Mouse (Mus musculus) midbrain, embryonic 13.5 days (tissue): ENCODE measurements around the gene Haus3. TPM values are rescaled to one million over a fixed set of nuclear protein-coding genes. Genes with fewer than 3 reads are reported as not detected.

ENCODE experiments used
- ATAC-seq: fragments of 200-750 bp; cut with Nextera tagmentation; 2 replicates; pipeline ENCODE4 v1.8.0; 2017; ENCODE audit warnings: mild to moderate bottlenecking, moderate TSS enrichment, moderate library complexity
- H3K27ac ChIP-seq: fragments of 300-500 bp; sonication (generic); 2 replicates; pipeline ENCODE4 v1.5.1; 2015; ENCODE audit warnings: inconsistent platforms, mild to moderate bottlenecking, moderate library complexity
- H3K27me3 ChIP-seq: fragments of 300-500 bp; sonication (generic); 2 replicates; pipeline ENCODE4 v1.6.1; 2015; ENCODE audit warnings: mild to moderate bottlenecking, inconsistent platforms
- H3K36me3 ChIP-seq: fragments of 300-500 bp; sonication (generic); 2 replicates; pipeline ENCODE4 v1.6.1; 2015; ENCODE audit warnings: mild to moderate bottlenecking, inconsistent platforms
- H3K4me1 ChIP-seq: fragments of 300-500 bp; sonication (generic); replicated peaks from 2 replicates; pipeline ENCODE4 v1.6.1; 2015; ENCODE audit warnings: inconsistent platforms
- H3K4me2 ChIP-seq: fragments of 300-500 bp; sonication (generic); replicated peaks from 2 replicates; pipeline ENCODE4 v1.6.1; 2015; ENCODE audit warnings: moderate library complexity, mild to moderate bottlenecking, inconsistent platforms
- H3K4me3 ChIP-seq: fragments of 300-500 bp; sonication (generic); replicated peaks from 2 replicates; pipeline ENCODE4 v1.5.1; 2015; ENCODE audit warnings: mild to moderate bottlenecking, inconsistent platforms
- H3K9ac ChIP-seq: fragments of 300-500 bp; sonication (generic); replicated peaks from 2 replicates; pipeline ENCODE4 v1.6.1; 2015; ENCODE audit warnings: mild to moderate bottlenecking, inconsistent platforms
- H3K9me3 ChIP-seq: fragments of 300-500 bp; sonication (generic); 2 replicates; pipeline ENCODE4 v1.6.1; 2016; ENCODE audit warnings: mild to moderate bottlenecking, inconsistent platforms
- WGBS: fragments of 180-500 bp; shearing (Covaris S2); methylation state at CpG from one replicate; pipeline ENCODE4 v1.1.7; 2015; 5-methylcytosine and 5-hydroxymethylcytosine counted together
- polyA plus RNA-seq: library from polyadenylated mRNA; unstranded; fragments of >200 nt; fragmentation: Nextera tagmentation; extraction: Ambion mirVana; gene quantifications from 2 replicates; pipeline ENCODE4 v1.2.1, GENCODE M21; 2015

Gene Haus3
- polyA plus RNA-seq, 1 experiment from 2014 or later = 21.9 TPM

DNA sequence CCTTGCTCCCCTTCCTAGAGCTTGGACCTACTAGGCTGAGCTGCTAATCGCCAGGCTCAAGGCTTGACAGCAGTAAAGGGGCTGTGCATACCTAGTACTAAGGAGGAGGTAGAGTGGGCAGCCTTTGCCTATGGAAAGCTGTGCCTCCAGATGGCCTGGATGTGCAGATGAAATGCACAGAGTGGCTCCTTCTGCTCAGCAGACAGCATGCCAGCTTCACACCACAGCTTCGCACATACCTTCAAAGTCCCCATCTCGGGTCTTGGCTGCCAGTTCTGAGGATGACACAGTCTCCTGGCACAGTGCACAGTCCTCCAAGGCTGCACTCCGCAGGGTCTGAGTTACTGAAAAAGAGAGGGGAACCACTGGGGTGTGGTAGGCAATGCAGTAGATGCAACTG, 27.9 kb upstream of the Haus3 start:
- Histone ChIP-seq H3K27ac (no peak overlapping the region), H3K27me3 (no peaks in the 10 kb centered on the region), H3K36me3 (no peaks in the 10 kb centered on the region), H3K9me3 (no peaks in the 10 kb centered on the region), H3K4me2 (no peak overlapping the region), H3K9ac (no peak overlapping the region), H3K4me1 (no peaks in the 10 kb centered on the region), H3K4me3 (no peak overlapping the region)
- ATAC-seq = no peak
- WGBS = 85% methylated on average over 4 of the region's 4 CpGs

DNA sequence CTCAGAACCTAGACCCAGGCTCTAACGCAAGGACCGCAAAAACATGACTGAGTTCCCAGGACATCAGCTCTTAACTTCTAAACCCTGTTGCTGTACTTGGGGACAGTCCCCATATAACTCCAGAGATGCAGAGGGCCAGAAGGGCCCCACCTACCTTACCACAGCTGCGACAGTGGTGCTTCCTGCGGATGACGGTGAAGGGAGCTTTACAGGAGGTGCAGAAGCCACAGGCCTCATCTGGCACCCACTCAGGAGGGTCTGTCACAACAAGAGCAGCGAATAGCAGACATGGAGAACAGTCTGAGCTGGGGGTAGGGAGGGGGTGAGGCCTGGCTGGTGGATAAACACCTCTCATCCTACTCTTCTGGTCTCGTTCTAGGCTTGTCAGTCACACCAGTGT, 27.1 kb upstream of the Haus3 start:
- no peak for ATAC-seq
- Histone ChIP-seq H3K27me3 (no peaks in the 10 kb centered on the region), H3K4me3 (no peak overlapping the region), H3K27ac (no peak overlapping the region), H3K9me3 (no peaks in the 10 kb centered on the region), H3K36me3 (no peaks in the 10 kb centered on the region), H3K4me2 (no peak overlapping the region), H3K4me1 (no peaks in the 10 kb centered on the region), H3K9ac (no peak overlapping the region)
- WGBS = 85% methylated on average over 7 of the region's 7 CpGs

DNA sequence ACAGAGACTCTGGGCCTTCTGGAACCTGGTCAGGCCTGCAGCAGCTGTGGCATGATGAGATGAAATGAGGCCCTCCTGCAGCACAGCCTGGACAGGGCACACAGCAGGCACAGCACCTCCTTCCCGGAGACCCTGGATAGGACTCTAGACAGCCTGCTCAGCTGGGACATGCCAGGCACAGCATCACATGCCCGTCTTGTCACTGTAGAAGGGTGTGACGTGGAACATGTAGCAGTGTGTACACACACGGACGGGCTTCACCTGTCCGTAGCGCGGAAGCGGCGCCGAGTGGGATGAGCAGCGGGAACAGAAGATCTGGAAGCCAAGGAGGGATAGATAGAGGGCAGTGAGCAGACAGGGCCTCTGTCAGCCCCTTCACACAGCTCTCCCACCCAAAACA, 26.5 kb upstream of the Haus3 start:
- Histone ChIP-seq H3K27me3 (no peaks in the 10 kb centered on the region), H3K4me1 (no peaks in the 10 kb centered on the region), H3K9ac (no peak overlapping the region), H3K9me3 (no peaks in the 10 kb centered on the region), H3K4me2 (no peak overlapping the region), H3K4me3 (no peak overlapping the region), H3K27ac (no peak overlapping the region), H3K36me3 (no peaks in the 10 kb centered on the region)
- 93% methylated on average over 12 of the region's 12 CpGs for WGBS
- ATAC-seq = no peak

DNA sequence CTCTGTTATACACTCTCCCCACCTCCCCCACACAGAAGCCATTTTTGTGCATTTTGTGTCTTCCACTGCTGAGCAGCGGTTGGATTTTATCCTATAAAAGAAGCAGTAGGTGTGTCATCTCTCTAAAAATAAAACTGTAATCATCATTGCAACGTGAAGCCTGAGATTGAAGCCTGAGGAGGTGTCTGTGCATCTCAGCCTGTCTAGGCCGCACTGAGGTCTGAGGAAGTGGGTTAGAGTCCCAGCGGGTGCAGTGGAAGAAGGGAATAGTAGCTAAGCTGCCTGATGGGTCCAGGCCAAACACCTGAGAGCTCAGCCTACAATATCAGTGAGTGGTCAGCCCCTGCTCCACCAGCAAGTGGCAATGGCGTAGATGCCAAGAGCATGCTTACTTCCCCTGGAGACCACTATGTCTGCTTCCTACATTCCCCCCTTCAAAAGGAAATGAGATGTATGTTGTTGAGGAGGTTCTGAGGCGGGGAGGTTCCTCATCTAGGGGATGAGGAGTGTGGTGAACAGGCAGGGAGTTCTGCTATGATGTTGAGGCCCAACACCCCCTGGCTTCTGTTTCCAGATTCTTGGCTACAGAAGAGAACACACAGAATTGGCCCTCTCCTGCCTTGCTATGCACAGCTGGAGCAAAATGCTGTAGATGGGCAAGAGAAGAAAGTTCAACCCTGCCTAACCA, 25.8 kb upstream of the Haus3 start:
- no peaks in the 10 kb centered on the region for H3K9me3 ChIP-seq
- no peak overlapping the region for H3K4me3 ChIP-seq
- H3K9ac ChIP-seq = no peak overlapping the region
- no peaks in the 10 kb centered on the region for H3K36me3 ChIP-seq
- no peak overlapping the region for H3K4me2 ChIP-seq
- no peaks in the 10 kb centered on the region for H3K4me1 ChIP-seq
- 81% methylated on average over 6 of the region's 6 CpGs for WGBS
- H3K27me3 ChIP-seq = no peaks in the 10 kb centered on the region
- ATAC-seq = no peak
- H3K27ac ChIP-seq = no peak overlapping the region

DNA sequence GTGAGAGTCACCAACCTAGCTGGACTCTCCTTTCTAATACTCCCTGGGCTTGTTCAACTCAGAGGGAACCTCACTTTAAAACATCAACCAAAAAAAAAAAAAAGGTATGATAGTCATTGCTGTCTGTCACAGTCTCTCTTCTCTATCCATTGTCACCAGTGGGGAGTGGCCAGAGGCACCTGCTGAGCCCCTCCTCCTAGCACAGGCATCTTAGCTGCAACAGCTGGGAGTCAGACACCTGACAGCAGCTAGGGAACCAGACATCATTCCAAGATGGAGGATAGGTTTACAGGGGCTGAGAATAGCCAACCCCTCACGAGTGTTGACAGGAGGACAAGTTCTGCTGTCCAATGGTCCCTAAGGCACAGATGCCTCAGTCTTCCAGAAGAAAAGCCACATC, 25.1 kb upstream of the Haus3 start:
- H3K4me3 ChIP-seq = no peak overlapping the region
- H3K9ac ChIP-seq = no peak overlapping the region
- no peak for ATAC-seq
- H3K27ac ChIP-seq = no peak overlapping the region
- H3K4me1 ChIP-seq = no peaks in the 10 kb centered on the region
- no peaks in the 10 kb centered on the region for H3K9me3 ChIP-seq
- H3K36me3 ChIP-seq = no peaks in the 10 kb centered on the region
- WGBS = 65% methylated on average over 1 of the region's 1 CpGs
- H3K27me3 ChIP-seq = peaks cover 5% of the 10 kb centered on the region; the same call in 1 of the 2 replicates
- no peak overlapping the region for H3K4me2 ChIP-seq

DNA sequence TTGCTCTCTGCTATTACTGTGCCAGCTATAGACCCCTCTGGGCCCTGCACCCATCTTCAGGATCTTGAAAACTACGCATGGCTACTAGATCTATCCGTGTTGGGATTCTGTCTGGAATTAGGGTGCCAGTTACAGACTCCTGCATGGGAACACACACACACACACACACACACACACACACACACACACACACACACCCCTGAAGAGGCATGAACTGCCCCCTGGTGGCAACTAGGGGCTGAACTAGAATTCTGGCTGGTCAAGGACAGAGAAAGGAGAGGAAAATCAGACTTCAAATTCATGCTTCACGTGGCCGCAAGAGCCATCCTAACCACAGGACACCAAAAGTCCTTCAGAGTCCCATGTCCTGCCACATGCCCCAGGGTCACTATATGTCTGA, 22.5 kb upstream of the Haus3 start:
- no peaks in the 10 kb centered on the region for H3K36me3 ChIP-seq
- no peaks in the 10 kb centered on the region for H3K9me3 ChIP-seq
- ATAC-seq = no peak
- H3K27me3 ChIP-seq = peaks cover 9% of the 10 kb centered on the region
- peaks cover 11% of the 10 kb centered on the region for H3K4me1 ChIP-seq
- no peak overlapping the region for H3K4me2 ChIP-seq
- no peak overlapping the region for H3K27ac ChIP-seq
- H3K9ac ChIP-seq = no peak overlapping the region
- H3K4me3 ChIP-seq = no peak overlapping the region
- WGBS = 76% methylated on average over 4 of the region's 4 CpGs

DNA sequence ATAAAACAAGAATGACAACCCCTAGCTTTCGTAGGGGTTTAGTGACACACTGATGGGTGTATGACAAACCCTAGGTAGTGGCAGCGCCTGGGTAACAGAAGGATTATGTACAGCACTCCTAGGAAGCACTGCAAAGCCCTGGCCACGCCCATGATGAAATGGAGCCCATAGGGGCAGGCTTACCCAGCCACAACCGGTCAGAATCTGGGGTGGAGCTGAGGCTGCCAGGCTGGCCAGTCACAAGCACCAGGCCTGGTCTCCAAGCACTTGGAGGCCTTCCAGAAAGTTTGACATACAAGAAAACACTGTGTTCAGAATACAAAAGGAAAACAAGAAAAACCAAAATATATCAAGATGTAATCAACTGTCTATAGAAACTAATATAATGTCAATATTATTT, 21.7 kb upstream of the Haus3 start:
- ATAC-seq = no peak

DNA sequence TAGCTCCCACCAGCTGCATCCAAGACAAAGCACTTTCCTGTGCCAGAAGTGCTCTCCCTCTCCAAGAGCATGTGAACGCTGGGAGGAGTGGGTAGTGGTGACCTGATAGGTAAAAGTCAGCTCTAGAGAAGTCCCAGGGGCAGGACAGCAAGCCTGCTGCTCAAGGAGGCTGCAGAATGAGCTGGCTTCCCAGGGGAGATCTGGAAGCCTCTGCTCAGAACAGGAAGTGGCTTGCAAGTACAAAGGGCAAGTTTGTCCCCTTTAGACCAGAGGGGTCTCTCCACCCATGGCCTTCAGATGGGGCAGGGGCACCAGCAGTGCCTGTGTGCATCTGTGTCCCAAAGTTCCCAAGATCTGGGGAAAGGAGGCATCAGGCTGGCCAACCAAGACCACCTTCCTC, 20.2 kb upstream of the Haus3 start:
- 41% methylated on average over 1 of the region's 1 CpGs for WGBS
- H3K4me1 ChIP-seq = peaks cover 34% of the 10 kb centered on the region
- H3K4me2 ChIP-seq = no peak overlapping the region
- 0 out of 2 replicates have a peak overlapping the region, but pooled peaks have one; percentile 16 for H3K9ac ChIP-seq
- H3K27ac ChIP-seq = no peak overlapping the region
- H3K27me3 ChIP-seq = peaks cover 9% of the 10 kb centered on the region
- no peak overlapping the region for H3K4me3 ChIP-seq
- 0 out of 2 replicates have a peak, but pooled peaks cover 1% of the 10 kb centered on the region for H3K36me3 ChIP-seq
- H3K9me3 ChIP-seq = no peaks in the 10 kb centered on the region
- ATAC-seq = no peak

More for the DNA sequence above, 21.7 kb upstream of the Haus3 start:
- Histone ChIP-seq H3K4me3 (no peak overlapping the region), H3K27me3 (peaks cover 9% of the 10 kb centered on the region), H3K4me1 (peaks cover 19% of the 10 kb centered on the region), H3K36me3 (no peaks in the 10 kb centered on the region), H3K27ac (no peak overlapping the region), H3K9me3 (no peaks in the 10 kb centered on the region), H3K4me2 (no peak overlapping the region), H3K9ac (no peak overlapping the region)
- WGBS = 47% methylated on average over 4 of the region's 4 CpGs

DNA sequence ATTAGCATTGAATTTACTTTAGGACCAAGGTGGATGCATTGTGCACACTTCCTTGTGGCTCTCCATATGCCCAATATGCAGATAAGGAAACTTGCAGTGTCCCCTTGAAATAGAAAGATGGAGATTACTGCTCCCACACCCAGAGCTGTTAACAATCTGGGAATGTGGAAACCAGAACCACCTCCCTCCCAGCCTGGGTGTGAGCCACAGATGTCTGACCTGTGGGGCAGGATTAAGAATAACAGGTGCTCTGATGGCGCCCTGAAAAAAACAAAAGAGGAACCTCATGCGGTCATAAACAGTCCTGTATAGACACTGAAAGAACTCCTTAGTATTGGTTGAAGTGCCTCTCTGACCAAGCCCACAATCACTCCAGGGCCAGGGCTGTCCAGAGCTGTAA, 19.5 kb upstream of the Haus3 start:
- Histone ChIP-seq H3K4me3 (peak overlapping the region; percentile 94), H3K27me3 (peaks cover 9% of the 10 kb centered on the region), H3K27ac (no peak overlapping the region), H3K4me1 (peaks cover 40% of the 10 kb centered on the region), H3K36me3 (peaks cover 6% of the 10 kb centered on the region), H3K9me3 (no peaks in the 10 kb centered on the region), H3K4me2 (peak overlapping the region; percentile 80), H3K9ac (peak overlapping the region; percentile 60; the same call in 1 of the 2 replicates)
- no peak for ATAC-seq
- 86% methylated on average over 2 of the region's 2 CpGs for WGBS

DNA sequence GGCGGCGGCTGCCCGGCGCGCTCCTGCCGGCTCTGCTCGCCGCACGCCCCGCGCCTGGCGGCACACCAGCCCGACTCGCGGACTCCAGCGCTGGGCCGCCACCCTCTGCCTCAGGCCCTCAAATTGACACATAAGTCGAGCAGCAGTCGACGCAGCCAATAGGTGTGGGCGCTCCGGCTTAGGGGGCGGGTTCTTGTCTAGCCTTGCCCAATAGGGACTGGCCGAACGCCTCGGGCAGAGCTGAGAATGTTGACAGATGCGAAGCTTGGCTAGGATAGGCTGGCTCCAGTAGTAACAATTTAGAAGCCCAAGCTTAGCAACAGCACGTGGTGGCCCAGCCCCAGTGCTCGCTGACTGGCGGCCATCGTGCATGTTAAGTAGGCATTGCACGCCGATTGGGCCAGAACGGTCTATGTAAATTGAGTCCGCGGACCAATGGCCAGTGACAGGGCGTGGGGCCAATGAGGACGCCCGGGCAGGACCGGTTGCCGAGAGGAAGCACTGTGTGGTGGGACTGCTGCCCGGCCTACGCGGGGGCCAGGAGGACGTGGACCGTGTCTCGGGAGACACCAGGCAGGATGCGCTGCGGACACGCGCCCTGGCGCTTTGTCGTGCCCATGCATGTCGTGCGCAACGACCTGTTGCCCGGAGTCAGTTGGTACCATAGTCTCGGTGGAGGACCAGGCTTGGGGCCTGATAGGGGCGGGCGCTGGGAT, 18.4 kb upstream of the Haus3 start, which contains the start of gene Mxd4:
Gene Mxd4, minus strand, starts transcription at position 120 of the 716 bp plus-strand sequence.
- peak within 1 kb of the TSS; percentile 80 for H3K4me2 ChIP-seq
- H3K27ac ChIP-seq = peak within 1 kb of the TSS; percentile 91
- peaks cover 9% of the 10 kb centered on the region for H3K27me3 ChIP-seq
- under 1% methylated on average over 60 of the region's 60 CpGs for WGBS
- H3K9me3 ChIP-seq = no peaks in the 10 kb centered on the region
- peaks cover 50% of the 10 kb centered on the region for H3K4me1 ChIP-seq
- H3K4me3 ChIP-seq = peak within 1 kb of the TSS; percentile 94
- peaks cover 17% of the 10 kb centered on the region for H3K36me3 ChIP-seq
- ATAC-seq = peak; percentile 99
- H3K9ac ChIP-seq = peak within 1 kb of the TSS; percentile 79

DNA sequence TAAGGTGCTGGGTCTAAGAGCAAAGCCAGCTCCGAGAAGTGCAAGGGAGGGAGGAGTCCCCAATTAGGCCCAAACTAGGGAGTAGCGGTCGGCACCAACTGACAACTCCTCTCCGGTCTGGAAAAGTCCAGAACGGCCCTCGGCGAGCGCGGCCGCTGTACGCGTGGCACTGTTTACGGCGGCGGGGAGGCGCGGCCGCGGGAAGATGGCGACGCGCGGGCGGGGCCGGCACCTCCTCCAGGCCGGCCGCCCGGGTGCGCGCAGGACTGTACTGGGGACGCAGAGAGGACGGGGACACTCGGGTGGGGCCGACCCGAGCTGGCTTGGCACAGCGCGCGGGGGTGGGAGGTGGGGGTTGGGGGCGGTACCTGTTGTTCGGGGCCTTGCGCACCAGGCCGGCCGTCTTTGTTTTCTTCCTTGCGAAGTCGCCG, 17.6 kb upstream of the Haus3 start:
- WGBS = under 1% methylated on average over 42 of the region's 46 CpGs
- ATAC-seq = peak; percentile 7; the same call in 1 of the 2 replicates
- peaks cover 9% of the 10 kb centered on the region for H3K27me3 ChIP-seq
- no peaks in the 10 kb centered on the region for H3K9me3 ChIP-seq
- H3K9ac ChIP-seq = peak overlapping the region; percentile 79
- peaks cover 50% of the 10 kb centered on the region for H3K4me1 ChIP-seq
- H3K36me3 ChIP-seq = peaks cover 23% of the 10 kb centered on the region
- peak overlapping the region; percentile 80 for H3K4me2 ChIP-seq
- peak overlapping the region; percentile 94 for H3K4me3 ChIP-seq
- peak overlapping the region; percentile 91 for H3K27ac ChIP-seq

DNA sequence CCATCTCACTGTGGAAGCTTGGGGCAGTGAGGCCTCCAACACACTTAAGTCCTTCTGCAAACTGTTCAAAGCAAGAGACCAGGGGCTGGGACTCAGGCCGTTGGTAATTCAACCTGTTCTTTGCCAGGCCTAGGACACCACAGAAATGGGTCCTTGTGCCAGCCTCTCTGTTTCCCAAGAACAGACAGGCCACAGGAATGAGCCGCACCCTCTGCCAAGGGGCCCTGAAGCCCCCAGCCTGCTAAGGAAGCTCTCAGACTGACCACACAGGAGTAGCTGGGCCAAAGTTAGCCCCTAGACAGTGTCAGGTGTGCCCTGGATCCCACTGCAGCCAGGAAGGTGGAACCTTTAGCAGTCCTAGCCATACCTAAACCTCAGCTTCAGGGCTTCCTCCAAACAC, 17.1 kb upstream of the Haus3 start:
- Histone ChIP-seq H3K9me3 (no peaks in the 10 kb centered on the region), H3K27ac (no peak overlapping the region), H3K9ac (peak overlapping the region; percentile 79), H3K4me2 (peak overlapping the region; percentile 80), H3K4me1 (peaks cover 50% of the 10 kb centered on the region), H3K4me3 (peak overlapping the region; percentile 94), H3K36me3 (peaks cover 28% of the 10 kb centered on the region), H3K27me3 (peaks cover 9% of the 10 kb centered on the region)
- 72% methylated on average over 2 of the region's 2 CpGs for whole genome bisulfite sequencing
- ATAC-seq = no peak
